Mouse (Mus musculus): ENCODE data around the gene Tek. TPM values are rescaled to one million over a fixed set of nuclear protein-coding genes. Genes with fewer than 3 reads are reported as not detected.

The Tek gene
- total and polyA plus RNA-seq, 2 experiments from 2014 or later: 6.8 to 7.1 TPM

DNA sequence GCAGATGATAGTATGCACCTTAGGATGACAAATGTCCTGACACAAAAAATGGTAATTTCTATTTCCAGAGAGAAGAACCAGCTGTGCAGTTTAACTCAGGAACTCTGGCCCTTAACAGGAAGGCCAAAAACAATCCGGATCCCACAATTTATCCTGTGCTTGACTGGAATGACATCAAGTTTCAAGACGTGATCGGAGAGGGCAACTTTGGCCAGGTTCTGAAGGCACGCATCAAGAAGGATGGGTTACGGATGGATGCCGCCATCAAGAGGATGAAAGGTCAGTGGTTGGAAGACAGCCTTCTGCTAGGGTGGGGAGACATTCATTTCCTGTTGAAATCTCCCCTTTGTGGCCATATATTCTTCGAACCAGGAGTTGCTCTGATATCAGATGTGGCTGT, 114.2 kb downstream of the Tek start:
- DNase-seq (ENCODE audit: low spot score): no peak
- no peak for TF ChIP-seq CTCF (IDR thresholded peaks at IDR 0.05; ENCODE audit: low read depth)
- WGBS: 95% methylated on average over 7 of the region's 7 CpGs

DNA sequence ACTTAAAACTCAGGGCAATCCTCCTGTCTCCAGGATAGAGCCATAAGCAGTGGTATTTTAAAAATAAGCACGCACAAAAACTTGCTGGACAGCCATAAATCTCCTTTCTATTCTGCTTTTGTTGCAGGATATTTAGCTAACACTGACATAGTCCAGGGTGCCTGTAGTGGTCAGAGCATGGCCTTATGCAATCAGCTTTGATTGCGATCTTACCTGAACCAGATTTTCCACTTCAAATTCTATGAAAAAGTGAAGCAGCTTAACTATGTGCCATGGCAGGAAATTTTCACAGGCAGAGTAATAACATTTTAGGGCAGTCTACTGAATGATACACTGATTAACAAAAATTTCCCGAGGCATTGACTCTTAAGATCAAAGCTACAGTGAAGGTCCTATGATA, 115.2 kb downstream of the Tek start:
- ATAC-seq (no peak), DNase-seq (ENCODE audit: low spot score) (no peak)
- H3K4me1 ChIP-seq (ENCODE audit: insufficient read depth, low read length): no peaks in the 10 kb centered on the region
- H3K9me3 ChIP-seq (ENCODE audit: low read length): no peaks in the 10 kb centered on the region
- TF ChIP-seq CTCF (IDR thresholded peaks at IDR 0.05; ENCODE audit: low read depth): no peak
- no peak overlapping the region for H3K9ac ChIP-seq (replicated peaks; ENCODE audit: low read length)
- no peak overlapping the region for H3K27ac ChIP-seq
- WGBS: 93% methylated on average over 3 of the region's 3 CpGs
- H3K27me3 ChIP-seq (ENCODE audit: insufficient read depth, low read length): no peaks in the 10 kb centered on the region
- no peaks in the 10 kb centered on the region for H3K36me3 ChIP-seq (ENCODE audit: insufficient read depth, low read length)
- H3K4me2 ChIP-seq (ENCODE audit: low read depth, low read length): no peak overlapping the region
- no peak overlapping the region for H3K4me3 ChIP-seq (ENCODE audit: low read length)

More for the DNA sequence above, 114.2 kb downstream of the Tek start:
- Histone ChIP-seq H3K27me3 (ENCODE audit: insufficient read depth, low read length) (no peaks in the 10 kb centered on the region), H3K36me3 (ENCODE audit: insufficient read depth, low read length) (no peaks in the 10 kb centered on the region), H3K4me1 (ENCODE audit: insufficient read depth, low read length) (no peaks in the 10 kb centered on the region), H3K4me3 (ENCODE audit: low read length) (no peak overlapping the region), H3K9me3 (ENCODE audit: low read length) (no peaks in the 10 kb centered on the region), H3K9ac (replicated peaks; ENCODE audit: low read length) (no peak overlapping the region), H3K27ac (no peak overlapping the region), H3K4me2 (ENCODE audit: low read depth, low read length) (no peak overlapping the region)
- no peak for ATAC-seq

GRCm38 (mm10) chr4:94855201-94855600, 116.1 kb downstream of the Tek start:
- Histone ChIP-seq H3K27me3 (ENCODE audit: insufficient read depth, low read length) (no peaks in the 10 kb centered on the region), H3K9ac (replicated peaks; ENCODE audit: low read length) (no peak overlapping the region), H3K4me1 (ENCODE audit: insufficient read depth, low read length) (no peaks in the 10 kb centered on the region), H3K4me2 (ENCODE audit: low read depth, low read length) (no peak overlapping the region), H3K9me3 (ENCODE audit: low read length) (no peaks in the 10 kb centered on the region), H3K36me3 (ENCODE audit: insufficient read depth, low read length) (no peaks in the 10 kb centered on the region), H3K4me3 (ENCODE audit: low read length) (no peak overlapping the region), H3K27ac (no peak overlapping the region)
- ATAC-seq: no peak
- DNase-seq (ENCODE audit: low spot score): no peak
- WGBS: 61% methylated on average over 3 of the region's 3 CpGs
- no peak for TF ChIP-seq CTCF (IDR thresholded peaks at IDR 0.05; ENCODE audit: low read depth)

- no peak for ATAC-seq
- no peaks in the 10 kb centered on the region for H3K36me3 ChIP-seq (ENCODE audit: insufficient read depth, low read length)
- H3K27ac ChIP-seq: no peak overlapping the region
- peak; percentile 59 for TF ChIP-seq CTCF (IDR thresholded peaks at IDR 0.05; ENCODE audit: low read depth)
- no peak overlapping the region for H3K4me3 ChIP-seq (ENCODE audit: low read length)
- H3K4me1 ChIP-seq (ENCODE audit: insufficient read depth, low read length): no peaks in the 10 kb centered on the region
- peak; percentile 58 for DNase-seq (ENCODE audit: low spot score)
- WGBS: 30% methylated on average over 2 of the region's 2 CpGs
- no peak overlapping the region for H3K4me2 ChIP-seq (ENCODE audit: low read depth, low read length)
- H3K27me3 ChIP-seq (ENCODE audit: insufficient read depth, low read length): no peaks in the 10 kb centered on the region
- H3K9ac ChIP-seq (replicated peaks; ENCODE audit: low read length): no peak overlapping the region
- H3K9me3 ChIP-seq (ENCODE audit: low read length): no peaks in the 10 kb centered on the region
Observed at GRCm38 (mm10) chr4:94900744-94901143, 161.7 kb downstream of the Tek start.

DNA sequence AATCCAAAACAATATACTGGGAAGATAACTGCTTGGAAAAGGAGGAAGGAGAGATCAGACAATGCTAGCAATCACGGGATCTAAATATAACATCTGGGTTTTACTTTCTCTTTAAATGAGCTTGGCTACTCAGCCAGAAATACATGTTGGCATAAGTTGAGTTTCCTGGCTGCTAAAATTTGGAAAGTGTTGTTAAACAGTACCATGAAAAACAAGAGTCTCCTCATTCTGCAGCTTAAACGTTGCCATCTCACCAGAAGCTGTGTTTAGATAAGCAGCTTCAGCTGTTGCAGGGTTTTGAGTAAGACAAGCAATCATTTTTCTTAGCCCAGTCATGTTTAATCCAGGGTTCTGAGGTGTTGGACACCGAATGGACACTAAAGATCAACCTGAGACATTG, 162.7 kb downstream of the Tek start:
- DNase-seq (ENCODE audit: low spot score) (no peak), ATAC-seq (no peak)
- H3K9me3 ChIP-seq (ENCODE audit: low read length): no peaks in the 10 kb centered on the region
- no peak overlapping the region for H3K9ac ChIP-seq (replicated peaks; ENCODE audit: low read length)
- 67% methylated on average over 3 of the region's 3 CpGs for WGBS
- H3K4me2 ChIP-seq (ENCODE audit: low read depth, low read length): no peak overlapping the region
- no peaks in the 10 kb centered on the region for H3K36me3 ChIP-seq (ENCODE audit: insufficient read depth, low read length)
- no peak for TF ChIP-seq CTCF (IDR thresholded peaks at IDR 0.05; ENCODE audit: low read depth)
- H3K4me1 ChIP-seq (ENCODE audit: insufficient read depth, low read length): no peaks in the 10 kb centered on the region
- H3K27me3 ChIP-seq (ENCODE audit: insufficient read depth, low read length): no peaks in the 10 kb centered on the region
- no peak overlapping the region for H3K27ac ChIP-seq
- no peak overlapping the region for H3K4me3 ChIP-seq (ENCODE audit: low read length)

Other genes with a start within 250 kb of the Tek start
- gene Gm10306, start 182.7 kb upstream of the Tek start, total RNA-seq (2014; rRNA removed): not detected in 2 replicates
- gene Gm10306, start 182.7 kb upstream of the Tek start, polyA plus RNA-seq (2015; fragmentation: Nextera tagmentation; extraction: Ambion mirVana): 0.45 TPM in 1 of 2 replicates, not detected in the other
- 8.5 and 9.4 TPM in 2 replicates for gene Caap1, start 182.5 kb upstream of the Tek start, total RNA-seq (2014; rRNA removed)
- gene Caap1, start 182.5 kb upstream of the Tek start, polyA plus RNA-seq (2015; fragmentation: Nextera tagmentation; extraction: Ambion mirVana): 10.3 and 11.0 TPM in 2 replicates
- gene Plaa, start 136.0 kb upstream of the Tek start, total RNA-seq (2014; rRNA removed): 57.7 and 64.7 TPM in 2 replicates
- 64.7 and 70.0 TPM in 2 replicates for gene Plaa, start 136.0 kb upstream of the Tek start, polyA plus RNA-seq (2015; fragmentation: Nextera tagmentation; extraction: Ambion mirVana)
- gene Ift74, start 124.8 kb upstream of the Tek start, total RNA-seq (2014; rRNA removed): 5.2 and 6.6 TPM in 2 replicates
- 30.1 and 35.0 TPM in 2 replicates for gene Ift74, start 124.8 kb upstream of the Tek start, polyA plus RNA-seq (2015; fragmentation: Nextera tagmentation; extraction: Ambion mirVana)
- gene Lrrc19, start 89.1 kb upstream of the Tek start, total RNA-seq (2014; rRNA removed): not detected in 2 replicates
- 0.24 TPM in 2 replicates for gene Lrrc19, start 89.1 kb upstream of the Tek start, polyA plus RNA-seq (2015; fragmentation: Nextera tagmentation; extraction: Ambion mirVana)
- not detected in 2 replicates for gene Eqtn, start 189.6 kb downstream of the Tek start, total RNA-seq (2014; rRNA removed)
- gene Eqtn, start 189.6 kb downstream of the Tek start, polyA plus RNA-seq (2015; fragmentation: Nextera tagmentation; extraction: Ambion mirVana): 0.34 and 0.37 TPM in 2 replicates
- 18.9 and 36.8 TPM in 2 replicates for gene Mysm1, start 239.8 kb downstream of the Tek start, total RNA-seq (2014; rRNA removed)
- 30.1 and 31.1 TPM in 2 replicates for gene Mysm1, start 239.8 kb downstream of the Tek start, polyA plus RNA-seq (2015; fragmentation: Nextera tagmentation; extraction: Ambion mirVana)